Mouse (Mus musculus) intestine, embryonic 14.5 days (tissue): ENCODE measurements at regions not wholly inside any gene's neighbourhood (a gene's known extent, or its start where the extent isn't known, plus 50 kb on each side); places are given as distances from the start of the nearest gene placed in this dataset.

Source experiments
- ATAC-seq: fragments of 200-750 bp; cut with Nextera tagmentation; replicated peaks from 2 replicates; pipeline ENCODE4 v1.8.0; 2017; ENCODE audit warnings: low read depth, moderate number of reproducible peaks, moderate TSS enrichment, moderate library complexity; ENCODE audit not compliant: low FRiP score, low TSS enrichment
- DNase-seq: peaks from one replicate; pipeline ENCODE4 v3.0.0-alpha.2; 2018; ENCODE audit warnings: low spot score
- H3K27ac ChIP-seq: fragments of 300-500 bp; sonication (generic); 2 replicates; pipeline ENCODE4 v1.5.1; 2014; ENCODE audit warnings: low read depth, mild to moderate bottlenecking, control low read depth
- H3K27me3 ChIP-seq: fragments of 300-500 bp; sonication (generic); replicated peaks from 2 replicates; pipeline ENCODE4 v1.6.1; 2014; ENCODE audit warnings: low read length, control low read depth; ENCODE audit not compliant: control insufficient read depth, insufficient read depth
- H3K36me3 ChIP-seq: fragments of 300-500 bp; sonication (generic); 2 replicates; pipeline ENCODE4 v1.6.1; 2014; ENCODE audit warnings: low read length, control low read depth; ENCODE audit not compliant: control insufficient read depth, insufficient read depth
- H3K4me1 ChIP-seq: fragments of 300-500 bp; sonication (generic); replicated peaks from 2 replicates; pipeline ENCODE4 v1.6.1; 2014; ENCODE audit warnings: low read length, control low read depth, mixed read lengths; ENCODE audit not compliant: control insufficient read depth, insufficient read depth
- H3K4me2 ChIP-seq: fragments of 300-500 bp; sonication (generic); 2 replicates; pipeline ENCODE4 v1.6.1; 2014; ENCODE audit warnings: low read length
- H3K4me3 ChIP-seq: fragments of 300-500 bp; sonication (generic); 2 replicates; pipeline ENCODE4 v1.5.1; 2014; ENCODE audit warnings: low read depth, low read length, control low read depth, mixed read lengths
- H3K9ac ChIP-seq: fragments of 300-500 bp; sonication (generic); 2 replicates; pipeline ENCODE4 v1.6.1; 2014; ENCODE audit warnings: mild to moderate bottlenecking, low read length
- H3K9me3 ChIP-seq: fragments of 300-500 bp; sonication (generic); 2 replicates; pipeline ENCODE4 v1.6.1; 2016; ENCODE audit warnings: low read length, control low read depth; ENCODE audit not compliant: control insufficient read depth
- WGBS: fragments of 180-500 bp; shearing (Covaris S2); extraction: QIAGEN DNeasy Blood & Tissue Kit; methylation state at CpG from one replicate; pipeline ENCODE4 v1.1.7; 2014; 5-methylcytosine and 5-hydroxymethylcytosine counted together

GRCm38 (mm10) chr3:38052941-38053340, 328.7 kb upstream of the Gm5148 start:
- no peak for DNase-seq
- no peaks in the 10 kb centered on the region for H3K9me3 ChIP-seq
- no peak overlapping the region for H3K4me3 ChIP-seq
- no peak overlapping the region for H3K4me2 ChIP-seq
- no peaks in the 10 kb centered on the region for H3K27me3 ChIP-seq
- no peak overlapping the region for H3K27ac ChIP-seq
- no peak for ATAC-seq
- H3K36me3 ChIP-seq, result no peaks in the 10 kb centered on the region
- H3K9ac ChIP-seq, result no peak overlapping the region
- 88% methylated on average over 7 of the region's 7 CpGs for WGBS
- H3K4me1 ChIP-seq, result peaks cover 32% of the 10 kb centered on the region

GRCm38 (mm10) chr3:38051748-38052147, 327.5 kb upstream of the Gm5148 start:
- Histone ChIP-seq H3K4me1 (peaks cover 32% of the 10 kb centered on the region), H3K27me3 (no peaks in the 10 kb centered on the region), H3K9me3 (no peaks in the 10 kb centered on the region), H3K4me2 (no peak overlapping the region), H3K36me3 (no peaks in the 10 kb centered on the region), H3K9ac (no peak overlapping the region), H3K27ac (peak overlapping the region; percentile 48; the same call in 1 of the 2 replicates), H3K4me3 (no peak overlapping the region)
- WGBS, result 77% methylated on average over 11 of the region's 11 CpGs
- no peak for ATAC-seq
- DNase-seq, result no peak

GRCm38 (mm10) chr3:38050856-38051255, 326.6 kb upstream of the Gm5148 start:
- Histone ChIP-seq H3K9ac (no peak overlapping the region), H3K4me3 (no peak overlapping the region), H3K4me1 (peaks cover 34% of the 10 kb centered on the region), H3K9me3 (no peaks in the 10 kb centered on the region), H3K36me3 (no peaks in the 10 kb centered on the region), H3K4me2 (no peak overlapping the region), H3K27me3 (no peaks in the 10 kb centered on the region), H3K27ac (0 out of 2 replicates have a peak overlapping the region, but pooled peaks have one; percentile 48)
- DNase-seq, result no peak
- WGBS, result 78% methylated on average over 9 of the region's 9 CpGs
- ATAC-seq, result no peak

GRCm38 (mm10) chr3:38050366-38050765, 326.1 kb upstream of the Gm5148 start:
- no peaks in the 10 kb centered on the region for H3K27me3 ChIP-seq
- no peak overlapping the region for H3K4me3 ChIP-seq
- H3K36me3 ChIP-seq, result no peaks in the 10 kb centered on the region
- WGBS, result 29% methylated on average over 1 of the region's 1 CpGs
- no peak overlapping the region for H3K4me2 ChIP-seq
- DNase-seq, result no peak
- H3K4me1 ChIP-seq, result peaks cover 36% of the 10 kb centered on the region
- no peak for ATAC-seq
- H3K9me3 ChIP-seq, result no peaks in the 10 kb centered on the region
- peak overlapping the region; percentile 60; the same call in 1 of the 2 replicates for H3K27ac ChIP-seq
- no peak overlapping the region for H3K9ac ChIP-seq

GRCm38 (mm10) chr3:38049290-38049689, 325.0 kb upstream of the Gm5148 start:
- H3K27ac ChIP-seq, result peak overlapping the region; percentile 60
- ATAC-seq (peak; percentile 47), DNase-seq (peak; percentile 77)
- H3K4me2 ChIP-seq, result no peak overlapping the region
- no peaks in the 10 kb centered on the region for H3K36me3 ChIP-seq
- no peak overlapping the region for H3K9ac ChIP-seq
- peaks cover 42% of the 10 kb centered on the region for H3K4me1 ChIP-seq
- no peaks in the 10 kb centered on the region for H3K9me3 ChIP-seq
- H3K27me3 ChIP-seq, result no peaks in the 10 kb centered on the region
- H3K4me3 ChIP-seq, result no peak overlapping the region
- 25% methylated on average over 2 of the region's 2 CpGs for WGBS

GRCm38 (mm10) chr3:38047445-38047844, 323.2 kb upstream of the Gm5148 start:
- Histone ChIP-seq H3K27ac (no peak overlapping the region), H3K27me3 (no peaks in the 10 kb centered on the region), H3K4me3 (no peak overlapping the region), H3K36me3 (no peaks in the 10 kb centered on the region), H3K4me2 (no peak overlapping the region), H3K9me3 (no peaks in the 10 kb centered on the region), H3K4me1 (peaks cover 43% of the 10 kb centered on the region), H3K9ac (no peak overlapping the region)
- ATAC-seq, result no peak
- 53% methylated on average over 4 of the region's 4 CpGs for WGBS
- DNase-seq, result no peak

- Histone ChIP-seq H3K9me3 (no peaks in the 10 kb centered on the region), H3K4me3 (no peak overlapping the region), H3K27ac (no peak overlapping the region), H3K9ac (no peak overlapping the region), H3K36me3 (no peaks in the 10 kb centered on the region), H3K4me2 (no peak overlapping the region), H3K4me1 (peaks cover 44% of the 10 kb centered on the region), H3K27me3 (no peaks in the 10 kb centered on the region)
- no peak for DNase-seq
- ATAC-seq, result no peak
- 61% methylated on average over 4 of the region's 4 CpGs for WGBS
Observed at GRCm38 (mm10) chr3:38046611-38047010, 322.3 kb upstream of the Gm5148 start.

GRCm38 (mm10) chr3:38045989-38046388, 321.7 kb upstream of the Gm5148 start:
- 55% methylated on average over 2 of the region's 2 CpGs for WGBS
- ATAC-seq (no peak), DNase-seq (no peak)
- no peaks in the 10 kb centered on the region for H3K9me3 ChIP-seq
- H3K4me2 ChIP-seq, result no peak overlapping the region
- H3K4me1 ChIP-seq, result peaks cover 40% of the 10 kb centered on the region
- H3K27me3 ChIP-seq, result no peaks in the 10 kb centered on the region
- no peak overlapping the region for H3K4me3 ChIP-seq
- no peaks in the 10 kb centered on the region for H3K36me3 ChIP-seq
- H3K27ac ChIP-seq, result no peak overlapping the region
- no peak overlapping the region for H3K9ac ChIP-seq

GRCm38 (mm10) chr3:38045523-38045922, 321.2 kb upstream of the Gm5148 start:
- Histone ChIP-seq H3K36me3 (no peaks in the 10 kb centered on the region), H3K4me3 (no peak overlapping the region), H3K27ac (no peak overlapping the region), H3K9me3 (no peaks in the 10 kb centered on the region), H3K27me3 (no peaks in the 10 kb centered on the region), H3K4me2 (no peak overlapping the region), H3K4me1 (peaks cover 38% of the 10 kb centered on the region), H3K9ac (no peak overlapping the region)
- DNase-seq, result no peak
- no peak for ATAC-seq
- 46% methylated on average over 6 of the region's 6 CpGs for WGBS
